22 mouse cellular contexts compared by ENCODE assay signal in genomic region chr2:169907979-169908378, GRCm38 (mm10).
A peak's percentile ranks its signal among the peaks of the same experiment; 100 is the strongest.
DNase-seq lines count a peak whose midpoint lies in the region; ATAC-seq lines count a peak whose summit lies in the region.
"Had no signal": no experiment of that assay in that cellular context is flagged by ENCODE, and none has a peak within 500 bp of the region (broad histone marks: within the 10 kb centered on the region; RNA-seq: fewer than 3 reads in every experiment).

No protein-coding gene starts in this region.

- DNase-seq in adrenal gland, postnatal 14 days: peak; percentile 22
- DNase-seq in adrenal gland, adult 8-10 months: no peak
- DNase-seq in testis, postnatal 10 days (ENCODE audit: low spot score): peak; percentile 58
- no peak for DNase-seq in spleen, postnatal 14 days (ENCODE audit: low spot score in 2 of 2)
- no peak for DNase-seq in urinary bladder, postnatal 36 days (ENCODE audit: low spot score in 2 of 2)
- DNase-seq: adrenal gland, postnatal 25 days; cerebellum, adult 11 months; cerebellum, adult 18-20 months; cerebellum, adult 8-10 months; cerebellum, adult 9-11 months; cerebellum, postnatal 14 days; cerebellum, postnatal 36 days; embryo, embryonic 11 days had no signal

- ATAC-seq in megakaryocyte, adult 5-6 weeks (ENCODE audit: poor library complexity, severe bottlenecking): no peak
- ATAC-seq: forebrain, embryonic 14.5 days; forebrain, embryonic 16.5 days had no signal

- H3K27me3 ChIP-seq in megakaryocyte, embryonic 14.5 days (replicated peaks): no peaks in the 10 kb centered on the region
- H3K27me3 ChIP-seq: embryonic facial prominence, embryonic 13.5 days; embryonic facial prominence, embryonic 15.5 days; forebrain, embryonic 12.5 days had no signal

- peaks cover 24% of the 10 kb centered on the region for H3K9me3 ChIP-seq in megakaryocyte, embryonic 14.5 days
- H3K9me3 ChIP-seq: embryonic facial prominence, embryonic 13.5 days; embryonic facial prominence, embryonic 15.5 days; forebrain, embryonic 10.5 days; forebrain, embryonic 12.5 days had no signal

- H3K4me3 ChIP-seq in megakaryocyte, embryonic 14.5 days (replicated peaks): peak overlapping the region; percentile 5
- H3K4me3 ChIP-seq: embryonic facial prominence, embryonic 13.5 days; embryonic facial prominence, embryonic 15.5 days; erythroblast, embryonic 14.5 days; forebrain, embryonic 10.5 days; forebrain, embryonic 12.5 days had no signal

- no peaks in the 10 kb centered on the region for H3K36me3 ChIP-seq in megakaryocyte, embryonic 14.5 days (replicated peaks; ENCODE audit: low read length)
- H3K36me3 ChIP-seq: embryonic facial prominence, embryonic 13.5 days; embryonic facial prominence, embryonic 15.5 days; forebrain, embryonic 10.5 days; forebrain, embryonic 12.5 days had no signal

- no peaks in the 10 kb centered on the region for H3K4me1 ChIP-seq in megakaryocyte, embryonic 14.5 days
- H3K4me1 ChIP-seq: forebrain, embryonic 12.5 days had no signal

Comparison
In these comparisons a context has a peak if more than half of its experiments do, and no peak if none do; other contexts are left out.
1. DNase-seq: peak in adrenal gland, postnatal 14 days (single experiment) and testis, postnatal 10 days (single experiment); none in adrenal gland, adult 8-10 months (single experiment), spleen, postnatal 14 days (0 of 2) and urinary bladder, postnatal 36 days (0 of 2).